Mouse (Mus musculus) mature B cell (primary cell): Measurements from ENCODE around the gene Sox10.

ENCODE experiments used
- in situ Hi-C: fragments of 300-500 bp; cut with MboI; formaldehyde crosslinking; loops from 2 replicates; pipeline ENCODE4 v1.14.3; 2019

Gene Sox10

DNA sequence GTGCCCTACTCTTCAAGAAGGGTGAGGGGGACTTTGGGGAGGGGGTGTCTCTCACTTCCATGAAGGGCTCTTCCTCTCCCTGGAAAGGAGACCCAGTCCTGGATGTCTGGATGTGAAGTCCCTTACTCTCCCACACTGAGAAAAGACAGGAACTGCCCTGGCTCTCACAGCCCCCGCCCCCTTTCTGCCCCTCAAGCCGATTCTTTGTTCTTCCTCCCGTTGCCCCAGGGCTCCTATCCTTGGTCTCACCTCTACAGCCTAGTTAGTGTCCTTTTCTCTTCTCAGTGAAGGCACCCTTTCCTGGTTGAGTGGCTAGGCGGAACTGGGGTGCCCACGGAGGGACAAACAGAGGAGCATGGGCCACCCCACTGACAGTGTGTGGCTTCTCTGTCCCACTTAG lies at the start of gene Sox10:
TSS of gene Sox10 (minus strand) at position 101 of the 400 bp plus-strand sequence.
- in situ Hi-C loops: no loop called here

- in situ Hi-C loops: no loop called here
Measured at GRCm38 (mm10) chr15:79213591-79213990, 48.6 kb upstream of the Sox10 start.

- in situ Hi-C loops: no loop called here
Measured at GRCm38 (mm10) chr15:79212750-79213446, 47.9 kb upstream of the Sox10 start.

- in situ Hi-C loops: no loop called here
Measured at GRCm38 (mm10) chr15:79210357-79210756, 45.3 kb upstream of the Sox10 start.

DNA sequence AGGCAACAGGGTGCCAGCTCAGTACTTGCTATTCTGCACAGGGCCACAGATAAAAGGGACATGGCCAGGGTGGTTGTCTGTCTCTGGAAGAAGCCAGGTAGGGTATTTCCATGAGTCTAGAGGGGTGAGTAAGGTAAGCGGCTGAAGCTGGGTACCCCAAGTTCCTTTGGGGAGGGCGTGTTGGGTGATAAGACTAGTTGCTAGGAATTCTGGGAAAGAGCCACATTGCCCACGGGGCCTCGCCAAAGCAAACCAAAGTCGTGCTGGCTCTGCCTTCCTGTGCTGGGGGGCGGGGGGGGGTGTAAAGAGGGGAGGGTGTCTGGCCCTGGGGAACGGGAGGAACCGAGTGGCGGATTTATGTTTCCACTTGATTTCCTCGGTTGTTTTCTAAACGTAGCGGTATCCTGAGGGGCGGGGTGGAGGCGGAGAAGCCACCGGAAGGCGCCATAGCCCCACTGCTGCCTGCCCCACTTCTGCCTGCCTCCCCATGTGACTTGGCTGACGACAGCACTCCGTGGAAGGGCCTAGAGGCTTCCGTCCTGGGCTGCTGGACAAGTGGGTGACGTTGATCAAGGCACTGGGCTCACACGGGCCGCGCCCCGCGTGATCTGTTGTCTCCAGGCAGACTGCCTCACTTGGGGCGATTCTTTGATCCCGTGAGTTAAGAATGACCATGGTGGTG lies 43.9 kb upstream of the Sox10 start:
- in situ Hi-C loops: no loop called here

GRCm38 (mm10) chr15:79208211-79208610 lies 43.2 kb upstream of the Sox10 start:
- in situ Hi-C loops: no loop called here

DNA sequence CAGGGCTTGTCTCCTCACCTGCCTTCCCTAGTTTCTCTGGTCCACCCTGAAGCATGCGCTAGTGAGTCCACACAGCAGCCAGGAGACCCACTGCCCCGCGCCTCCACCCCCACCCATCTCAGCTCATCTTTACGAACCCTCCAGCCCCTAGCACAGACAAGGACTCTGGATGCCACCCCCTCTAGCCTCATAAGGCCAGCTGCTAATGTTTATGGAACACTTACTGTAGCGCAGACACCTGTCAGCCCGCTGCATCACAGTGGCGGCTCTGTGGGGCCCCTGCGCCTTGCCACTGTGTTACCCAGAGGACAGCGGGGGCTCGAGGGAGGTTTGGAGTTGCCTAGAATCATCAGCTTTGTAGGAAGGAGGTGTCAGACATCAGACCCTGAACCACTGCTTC lies 37.5 kb upstream of the Sox10 start:
- in situ Hi-C loops: no loop called here

GRCm38 (mm10) chr15:79201491-79202150 lies 36.6 kb upstream of the Sox10 start:
- in situ Hi-C loops: no loop called here

GRCm38 (mm10) chr15:79199390-79199976 lies 34.4 kb upstream of the Sox10 start:
- in situ Hi-C loops: no loop called here

DNA sequence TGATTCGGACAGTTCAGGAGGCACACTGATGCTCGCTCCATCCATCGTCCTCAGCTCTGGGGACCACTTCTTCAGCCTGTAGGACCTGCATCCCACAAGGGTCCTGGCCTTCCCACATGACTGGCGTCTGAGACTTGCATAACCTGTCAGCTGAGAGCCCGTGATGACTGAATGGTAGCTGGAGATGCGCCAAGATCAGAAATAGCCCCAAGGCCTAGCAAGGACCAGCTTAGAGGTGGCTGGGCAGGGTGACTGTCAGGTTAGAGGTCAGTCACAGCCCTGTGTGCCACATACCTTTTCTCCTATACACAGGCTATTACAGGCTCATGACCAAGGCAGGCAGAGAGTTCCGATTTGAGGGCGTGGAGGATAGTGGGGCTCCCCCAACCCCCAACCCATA lies 30.5 kb upstream of the Sox10 start:
- in situ Hi-C loops: no loop called here

DNA sequence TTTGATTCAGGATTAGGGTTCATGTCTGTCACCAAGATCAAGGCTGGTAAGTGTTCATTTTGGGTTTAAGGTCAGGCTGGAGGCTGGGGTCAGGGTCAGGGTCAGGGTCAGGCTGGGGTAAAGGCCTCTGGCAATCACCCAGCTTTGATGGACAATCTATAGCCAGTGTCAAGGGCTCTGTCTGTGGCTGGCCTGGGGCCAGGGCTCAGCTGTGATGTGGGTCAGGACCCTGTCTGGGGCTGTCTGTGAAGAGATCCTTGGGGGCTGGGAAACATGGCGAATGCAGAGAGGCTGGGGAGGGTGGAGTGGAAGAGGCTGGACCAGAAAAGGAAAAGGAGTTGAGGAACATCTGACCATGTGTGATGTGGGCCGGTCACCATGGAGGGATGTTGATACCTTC lies 29.9 kb upstream of the Sox10 start:
- in situ Hi-C loops: no loop called here

DNA sequence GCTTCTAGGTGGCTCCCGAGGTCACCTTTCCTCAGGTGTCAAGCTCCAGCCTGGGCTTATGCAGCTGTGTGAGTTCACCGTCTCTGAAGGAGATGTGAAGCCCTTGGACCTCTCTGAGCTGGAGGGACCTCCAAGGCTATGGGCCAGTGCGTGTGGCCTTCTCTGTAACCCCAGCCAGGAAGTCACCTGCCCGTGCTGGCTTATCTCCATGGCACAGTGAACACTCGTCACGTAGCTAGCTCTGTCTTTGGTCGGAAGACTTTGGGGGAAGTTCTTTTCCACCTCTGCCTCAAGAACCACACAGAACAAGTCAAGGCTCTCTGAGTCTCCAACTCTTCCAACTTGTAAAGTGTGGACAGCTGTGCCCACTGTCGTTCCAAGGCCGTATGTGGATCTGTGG lies 29.0 kb upstream of the Sox10 start:
- in situ Hi-C loops: no loop called here

DNA sequence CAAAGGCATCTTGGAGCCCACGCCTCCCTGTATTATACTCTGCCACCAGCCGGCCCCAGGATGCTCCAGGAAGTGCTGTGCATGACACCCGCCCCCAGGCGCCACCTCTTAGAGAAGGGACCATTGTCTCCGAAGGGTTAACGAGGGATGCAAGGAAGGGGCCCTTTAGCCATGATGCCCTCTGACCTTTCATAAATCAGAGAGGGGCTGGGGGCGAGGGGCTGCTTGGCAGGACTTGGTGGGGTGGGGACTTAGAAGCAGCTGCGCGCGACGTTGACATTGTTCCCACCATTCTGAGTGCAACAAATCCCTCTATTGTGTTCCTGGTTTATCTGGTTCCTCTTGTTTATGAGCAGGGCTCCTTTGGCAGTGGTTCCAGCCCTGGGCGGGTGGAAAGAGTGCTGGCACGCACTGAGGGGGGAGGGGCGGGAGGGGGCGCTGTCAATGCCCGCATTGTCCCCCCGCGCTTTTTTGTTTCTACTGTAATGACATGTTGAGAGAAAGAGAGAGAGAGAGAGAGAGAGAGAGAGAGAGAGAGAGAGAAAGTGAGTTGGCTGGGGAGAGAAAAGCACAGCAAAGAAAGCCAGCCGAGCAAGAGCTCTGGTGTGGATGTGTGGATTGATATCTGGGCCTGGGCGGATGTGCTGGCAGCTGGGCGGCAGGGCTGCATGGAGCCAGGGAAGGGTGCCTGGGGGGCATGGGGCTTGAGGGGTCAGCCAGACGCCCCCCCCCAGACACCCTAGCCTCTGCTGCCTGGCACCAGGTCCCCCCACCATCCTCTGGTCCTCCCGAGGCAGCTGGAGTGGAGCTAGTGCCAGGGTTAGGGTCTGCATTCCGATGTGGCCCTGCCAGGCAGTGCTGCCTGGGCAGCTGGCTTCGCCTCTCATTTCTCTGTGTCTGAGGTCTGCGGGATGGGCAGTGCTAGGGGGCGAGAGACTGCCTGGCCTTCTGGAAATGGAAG lies 28.1 kb upstream of the Sox10 start:
- in situ Hi-C loops: no loop called here

DNA sequence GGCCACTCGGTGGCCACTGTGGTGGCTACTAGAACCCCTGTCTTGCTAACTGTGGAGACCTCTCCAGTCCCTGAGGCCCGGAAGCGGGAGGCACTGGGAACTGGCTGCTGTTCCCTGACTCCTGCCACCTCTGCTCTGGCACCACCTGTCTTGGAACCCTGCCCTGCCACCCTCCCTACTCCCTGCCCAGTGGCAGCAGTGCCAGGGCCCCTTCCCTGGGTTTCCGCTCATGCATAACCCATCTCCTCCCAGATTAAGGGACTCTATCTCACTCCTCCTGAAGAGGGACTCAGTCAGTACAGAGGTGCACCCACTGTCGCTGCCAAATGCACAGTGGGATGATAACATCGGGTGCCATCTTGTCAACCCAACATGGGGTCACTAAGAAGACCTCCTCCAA lies 27.4 kb upstream of the Sox10 start:
- in situ Hi-C loops: no loop called here

DNA sequence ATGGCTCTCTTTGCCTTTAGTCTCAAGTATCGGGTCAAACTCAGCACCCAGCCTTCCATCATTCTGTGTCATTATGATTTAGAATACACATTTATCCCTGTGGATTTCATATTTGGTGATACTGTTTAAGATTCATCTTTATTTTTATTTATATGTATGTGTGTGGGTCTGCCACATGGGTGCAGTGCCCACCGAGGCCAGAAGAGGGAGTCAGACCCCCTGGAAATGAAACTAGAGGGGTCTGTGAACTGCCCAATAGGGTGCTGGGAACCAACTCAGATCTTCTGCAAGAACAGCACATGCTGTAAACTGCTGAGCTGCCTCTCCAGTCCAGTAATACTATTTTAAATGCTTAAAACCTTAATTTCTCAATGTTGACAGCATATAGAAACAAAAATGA lies 26.4 kb upstream of the Sox10 start:
- in situ Hi-C loops: no loop called here

DNA sequence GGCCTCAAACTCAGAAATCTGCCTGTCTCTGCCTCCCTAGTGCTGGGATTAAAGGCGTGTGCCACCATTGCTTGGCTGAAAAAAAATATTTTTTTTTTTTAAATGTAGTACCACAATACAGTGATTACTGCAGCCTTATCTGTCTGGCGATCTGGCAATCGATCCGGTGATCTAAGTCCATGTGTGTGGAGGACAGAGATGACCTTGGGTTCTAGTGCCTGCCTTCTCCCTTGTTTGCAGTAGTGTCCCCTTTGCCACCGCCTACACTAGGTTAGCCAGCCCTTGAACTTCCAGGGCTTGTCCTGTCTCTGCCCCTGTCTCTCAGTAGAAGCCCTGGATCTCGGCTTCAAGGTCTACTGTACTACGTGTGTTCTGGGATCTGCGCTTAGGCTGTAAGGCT lies 22.8 kb upstream of the Sox10 start:
- in situ Hi-C loops: no loop called here

DNA sequence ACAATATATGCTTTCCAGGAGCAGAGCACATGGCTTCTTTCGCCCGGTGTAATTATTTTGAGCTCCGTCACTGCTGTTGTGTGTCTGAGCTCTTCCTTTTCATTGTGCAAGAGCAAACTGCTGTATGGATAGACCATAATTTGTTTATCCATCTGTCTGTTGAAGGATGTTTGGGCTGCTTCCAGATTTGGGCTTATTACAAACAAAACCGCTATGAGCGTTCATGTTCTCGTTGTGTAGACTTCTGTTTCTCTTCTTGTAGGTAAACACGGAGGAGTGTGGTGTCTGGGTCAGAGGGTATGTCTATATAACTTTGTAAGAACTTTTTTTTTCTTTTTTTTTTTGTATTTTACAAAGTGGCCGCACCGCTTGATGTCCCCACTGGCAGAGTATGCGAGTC lies 20.2 kb upstream of the Sox10 start:
- in situ Hi-C loops: no loop called here

GRCm38 (mm10) chr15:79176905-79177304 lies 11.9 kb upstream of the Sox10 start:
- in situ Hi-C loops: no loop called here

- in situ Hi-C loops: no loop called here
Measured at GRCm38 (mm10) chr15:79166712-79167111, 1.7 kb upstream of the Sox10 start.

- in situ Hi-C loops: no loop called here
Measured at GRCm38 (mm10) chr15:79164251-79164650, 789 bp downstream of the Sox10 start.

DNA sequence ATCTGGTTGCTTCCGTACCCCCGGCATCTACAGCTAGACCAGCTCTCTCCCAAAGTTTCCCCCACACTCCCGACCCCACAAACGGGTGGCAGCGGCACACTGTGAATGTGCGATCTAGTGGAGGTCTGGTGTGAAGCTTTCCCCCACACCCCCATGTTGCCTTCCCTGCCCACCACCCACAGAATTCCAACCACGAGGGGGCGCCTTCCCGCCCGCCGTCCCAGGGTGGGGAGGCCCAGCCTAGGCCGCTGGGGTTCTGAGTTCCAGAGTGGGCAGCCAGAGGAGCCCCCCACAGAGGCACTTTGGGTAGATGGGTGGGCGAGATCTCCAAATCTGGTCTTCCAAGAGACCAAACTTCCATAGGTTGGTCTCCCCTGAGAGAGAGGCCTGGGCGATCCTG lies 2.2 kb downstream of the Sox10 start:
- in situ Hi-C loops: no loop called here

- in situ Hi-C loops: no loop called here
Measured at GRCm38 (mm10) chr15:79162301-79162700, 2.7 kb downstream of the Sox10 start.
